Mouse (Mus musculus): ENCODE data around the gene Olfr1463. TPM values are rescaled to one million over a fixed set of nuclear protein-coding genes. Genes with fewer than 3 reads are reported as not detected.

Gene Olfr1463
- not detected for polyA plus RNA-seq (2014; fragmentation: Illumina TruSeq; extraction: RNeasy Lipid Tissue Mini Kit (QIAGEN cat#74804); ENCODE audit: low read depth, low replicate concordance)

DNA sequence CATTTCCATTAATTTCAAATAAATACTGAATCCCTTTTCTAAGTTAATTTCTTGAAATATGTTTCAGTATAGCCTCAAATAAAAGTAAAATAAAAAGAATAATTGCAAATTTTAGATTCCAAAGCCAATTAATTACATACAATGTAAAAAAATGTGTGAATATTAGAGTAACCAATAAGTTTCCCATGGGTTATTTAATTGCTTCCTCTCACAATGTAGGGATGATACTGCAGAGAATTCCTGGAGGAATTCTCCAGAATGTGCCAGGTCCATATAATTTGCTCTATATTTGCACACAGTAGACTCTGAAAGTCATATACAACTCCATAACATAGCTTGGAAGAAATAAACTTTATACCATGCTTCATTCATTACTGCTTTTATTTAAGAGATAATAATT is at the start of gene Olfr1463:
Olfr1463 (plus strand) TSS at position 301 of the 400 bp plus-strand sequence.

DNA sequence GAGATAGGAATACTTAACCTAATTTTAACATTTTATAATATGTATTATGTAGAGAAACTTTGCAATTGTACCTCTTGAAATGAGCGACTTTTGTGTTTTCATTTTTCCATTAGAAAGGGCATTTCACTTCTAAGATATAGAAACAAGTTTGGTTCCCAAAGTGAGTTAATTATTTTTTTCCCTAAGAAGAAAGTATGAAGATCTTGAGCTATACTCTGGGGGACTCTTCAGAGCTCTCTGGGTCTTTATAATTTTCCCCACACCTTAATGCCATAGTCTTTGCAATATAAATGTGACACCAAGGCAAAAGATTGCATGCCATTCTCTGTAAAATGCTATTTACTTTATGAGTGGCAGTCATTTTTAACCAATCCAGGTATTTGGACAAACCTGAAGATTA is 45.7 kb upstream of the Olfr1463 start, which contains the start of gene Olfr1462:
Olfr1462 (plus strand) TSS at position 301 of the 400 bp plus-strand sequence.

Other genes starting within 250 kb of the Olfr1463 start
- not detected for gene Olfr1451, start 236.3 kb upstream of the Olfr1463 start, polyA plus RNA-seq (2014; fragmentation: Illumina TruSeq; extraction: RNeasy Lipid Tissue Mini Kit (QIAGEN cat#74804); ENCODE audit: low read depth, low replicate concordance)
- gene Olfr1453, start 203.0 kb upstream of the Olfr1463 start, polyA plus RNA-seq (2014; fragmentation: Illumina TruSeq; extraction: RNeasy Lipid Tissue Mini Kit (QIAGEN cat#74804); ENCODE audit: low read depth, low replicate concordance): not detected
- not detected for gene Olfr1454, start 170.7 kb upstream of the Olfr1463 start, polyA plus RNA-seq (2014; fragmentation: Illumina TruSeq; extraction: RNeasy Lipid Tissue Mini Kit (QIAGEN cat#74804); ENCODE audit: low read depth, low replicate concordance)
- gene Olfr1457, start 133.4 kb upstream of the Olfr1463 start, polyA plus RNA-seq (2014; fragmentation: Illumina TruSeq; extraction: RNeasy Lipid Tissue Mini Kit (QIAGEN cat#74804); ENCODE audit: low read depth, low replicate concordance): not detected
- not detected for gene Olfr1458, start 124.6 kb upstream of the Olfr1463 start, polyA plus RNA-seq (2014; fragmentation: Illumina TruSeq; extraction: RNeasy Lipid Tissue Mini Kit (QIAGEN cat#74804); ENCODE audit: low read depth, low replicate concordance)
- not detected for gene Olfr1459, start 81.8 kb upstream of the Olfr1463 start, polyA plus RNA-seq (2014; fragmentation: Illumina TruSeq; extraction: RNeasy Lipid Tissue Mini Kit (QIAGEN cat#74804); ENCODE audit: low read depth, low replicate concordance)
- not detected for gene Olfr1461, start 68.3 kb upstream of the Olfr1463 start, polyA plus RNA-seq (2014; fragmentation: Illumina TruSeq; extraction: RNeasy Lipid Tissue Mini Kit (QIAGEN cat#74804); ENCODE audit: low read depth, low replicate concordance)
- gene Olfr1462, start 45.6 kb upstream of the Olfr1463 start, polyA plus RNA-seq (2014; fragmentation: Illumina TruSeq; extraction: RNeasy Lipid Tissue Mini Kit (QIAGEN cat#74804); ENCODE audit: low read depth, low replicate concordance): not detected
- not detected for gene Olfr1465, start 84.2 kb downstream of the Olfr1463 start, polyA plus RNA-seq (2014; fragmentation: Illumina TruSeq; extraction: RNeasy Lipid Tissue Mini Kit (QIAGEN cat#74804); ENCODE audit: low read depth, low replicate concordance)
- gene Olfr1466, start 107.5 kb downstream of the Olfr1463 start, polyA plus RNA-seq (2014; fragmentation: Illumina TruSeq; extraction: RNeasy Lipid Tissue Mini Kit (QIAGEN cat#74804); ENCODE audit: low read depth, low replicate concordance): not detected
- not detected for gene Olfr1467, start 130.9 kb downstream of the Olfr1463 start, polyA plus RNA-seq (2014; fragmentation: Illumina TruSeq; extraction: RNeasy Lipid Tissue Mini Kit (QIAGEN cat#74804); ENCODE audit: low read depth, low replicate concordance)
- gene Olfr1469, start 176.5 kb downstream of the Olfr1463 start, polyA plus RNA-seq (2014; fragmentation: Illumina TruSeq; extraction: RNeasy Lipid Tissue Mini Kit (QIAGEN cat#74804); ENCODE audit: low read depth, low replicate concordance): not detected
- gene Olfr1471, start 212.1 kb downstream of the Olfr1463 start, polyA plus RNA-seq (2014; fragmentation: Illumina TruSeq; extraction: RNeasy Lipid Tissue Mini Kit (QIAGEN cat#74804); ENCODE audit: low read depth, low replicate concordance): not detected
- not detected for gene Olfr1472, start 224.8 kb downstream of the Olfr1463 start, polyA plus RNA-seq (2014; fragmentation: Illumina TruSeq; extraction: RNeasy Lipid Tissue Mini Kit (QIAGEN cat#74804); ENCODE audit: low read depth, low replicate concordance)
- gene Olfr1474, start 238.2 kb downstream of the Olfr1463 start, polyA plus RNA-seq (2014; fragmentation: Illumina TruSeq; extraction: RNeasy Lipid Tissue Mini Kit (QIAGEN cat#74804); ENCODE audit: low read depth, low replicate concordance): not detected
- gene Olfr1475, start 248.9 kb downstream of the Olfr1463 start, polyA plus RNA-seq (2014; fragmentation: Illumina TruSeq; extraction: RNeasy Lipid Tissue Mini Kit (QIAGEN cat#74804); ENCODE audit: low read depth, low replicate concordance): not detected

Data from liver, adult 10 weeks (tissue).